Mouse (Mus musculus) intestine, postnatal 0 days (tissue): ENCODE results near the gene Sacs. TPM values are rescaled to one million over a fixed set of nuclear protein-coding genes. Genes with fewer than 3 reads are reported as not detected.
A peak's percentile ranks its signal among the peaks of the same experiment; 100 is the strongest.

Source experiments
- ATAC-seq: fragments of 200-750 bp; cut with Nextera tagmentation; 2 replicates; pipeline ENCODE4 v1.8.0; 2017; ENCODE audit warnings: mild to moderate bottlenecking, moderate TSS enrichment, moderate library complexity
- H3K27ac ChIP-seq: fragments of 300-500 bp; sonication (generic); 2 replicates; pipeline ENCODE4 v1.5.1; 2014; ENCODE audit warnings: mild to moderate bottlenecking, low read depth, low read length, moderate library complexity
- H3K27me3 ChIP-seq: fragments of 300-500 bp; sonication (generic); replicated peaks from 2 replicates; pipeline ENCODE4 v1.6.1; 2014; ENCODE audit warnings: low read length, mixed read lengths; ENCODE audit not compliant: control insufficient read depth, insufficient read depth
- H3K36me3 ChIP-seq: fragments of 300-500 bp; sonication (generic); 2 replicates; pipeline ENCODE4 v1.6.1; 2014; ENCODE audit warnings: mild to moderate bottlenecking, moderate library complexity; ENCODE audit not compliant: control insufficient read depth, insufficient read depth
- H3K4me1 ChIP-seq: fragments of 300-500 bp; sonication (generic); replicated peaks from 2 replicates; pipeline ENCODE4 v1.6.1; 2014; ENCODE audit warnings: antibody characterized with exemption, low read length, mixed read lengths; ENCODE audit not compliant: control insufficient read depth, insufficient read depth
- H3K4me2 ChIP-seq: fragments of 300-500 bp; sonication (generic); replicated peaks from 2 replicates; pipeline ENCODE4 v1.6.1; 2014; ENCODE audit warnings: low read depth, mild to moderate bottlenecking, moderate library complexity
- H3K4me3 ChIP-seq: fragments of 300-500 bp; sonication (generic); 2 replicates; pipeline ENCODE4 v1.5.1; 2014; ENCODE audit warnings: low read depth, low read length
- H3K9ac ChIP-seq: fragments of 300-500 bp; sonication (generic); 2 replicates; pipeline ENCODE4 v1.6.1; 2014; ENCODE audit warnings: mild to moderate bottlenecking, low read depth, low read length
- H3K9me3 ChIP-seq: fragments of 300-500 bp; sonication (generic); 2 replicates; pipeline ENCODE4 v1.6.1; 2016; ENCODE audit warnings: mixed run types; ENCODE audit not compliant: control insufficient read depth
- CTCF ChIP-seq: sonication (generic); IDR thresholded peaks from 2 replicates; pipeline ENCODE4 v1.5.1; 2016; ENCODE audit warnings: low read depth, mild to moderate bottlenecking, control low read depth, antibody characterized with exemption, moderate library complexity
- WGBS: fragments of 180-500 bp; shearing (Covaris S2); extraction: QIAGEN DNeasy Blood & Tissue Kit; methylation state at CpG from one replicate; pipeline ENCODE4 v1.1.7; 2014; 5-methylcytosine and 5-hydroxymethylcytosine counted together
- polyA plus RNA-seq: library from polyadenylated mRNA; unstranded; fragments of >200 nt; fragmentation: Nextera tagmentation; extraction: Ambion mirVana; gene quantifications from 2 replicates; pipeline ENCODE4 v1.2.1, GENCODE M21; 2015

Gene Sacs
- polyA plus RNA-seq, 1 experiment from 2014 or later, result 1.0 TPM

GRCm38 (mm10) chr14:61259084-61259483, 120.8 kb downstream of the Sacs start:
- H3K36me3 ChIP-seq, result no peaks in the 10 kb centered on the region
- 21% methylated on average over 3 of the region's 3 CpGs for WGBS
- no peak for TF ChIP-seq CTCF
- H3K9me3 ChIP-seq, result no peaks in the 10 kb centered on the region
- no peaks in the 10 kb centered on the region for H3K4me1 ChIP-seq
- H3K27me3 ChIP-seq, result no peaks in the 10 kb centered on the region
- no peak for ATAC-seq
- no peak overlapping the region for H3K27ac ChIP-seq
- no peak overlapping the region for H3K4me3 ChIP-seq
- no peak overlapping the region for H3K9ac ChIP-seq
- H3K4me2 ChIP-seq, result no peak overlapping the region

- H3K27me3 ChIP-seq, result no peaks in the 10 kb centered on the region
- H3K27ac ChIP-seq, result no peak overlapping the region
- no peak overlapping the region for H3K4me2 ChIP-seq
- TF ChIP-seq CTCF, result no peak
- no peaks in the 10 kb centered on the region for H3K36me3 ChIP-seq
- 62% methylated on average over 5 of the region's 5 CpGs for WGBS
- ATAC-seq, result no peak
- H3K4me1 ChIP-seq, result no peaks in the 10 kb centered on the region
- no peak overlapping the region for H3K9ac ChIP-seq
- H3K9me3 ChIP-seq, result no peaks in the 10 kb centered on the region
- no peak overlapping the region for H3K4me3 ChIP-seq
Observed at GRCm38 (mm10) chr14:61267908-61268475, 129.7 kb downstream of the Sacs start.

- H3K36me3 ChIP-seq, result no peaks in the 10 kb centered on the region
- no peak for TF ChIP-seq CTCF
- H3K27ac ChIP-seq, result no peak overlapping the region
- peak overlapping the region; percentile 19 for H3K4me3 ChIP-seq
- 8% methylated on average over 38 of the region's 38 CpGs for WGBS
- peak overlapping the region; percentile 57 for H3K4me2 ChIP-seq
- H3K4me1 ChIP-seq, result no peaks in the 10 kb centered on the region
- no peaks in the 10 kb centered on the region for H3K9me3 ChIP-seq
- peaks cover 21% of the 10 kb centered on the region for H3K27me3 ChIP-seq
- no peak for ATAC-seq
- H3K9ac ChIP-seq, result no peak overlapping the region
Observed at GRCm38 (mm10) chr14:61274414-61275198, 136.3 kb downstream of the Sacs start.

- Histone ChIP-seq H3K4me2 (no peak overlapping the region), H3K4me1 (no peaks in the 10 kb centered on the region), H3K27me3 (peaks cover 21% of the 10 kb centered on the region), H3K36me3 (no peaks in the 10 kb centered on the region), H3K27ac (no peak overlapping the region), H3K4me3 (no peak overlapping the region), H3K9me3 (no peaks in the 10 kb centered on the region), H3K9ac (no peak overlapping the region)
- TF ChIP-seq CTCF, result peak; percentile 83
- WGBS, result 23% methylated on average over 1 of the region's 1 CpGs
- ATAC-seq, result no peak
Observed at GRCm38 (mm10) chr14:61277285-61277684, 139.0 kb downstream of the Sacs start.

GRCm38 (mm10) chr14:61278676-61279300, 140.5 kb downstream of the Sacs start:
- no peak overlapping the region for H3K27ac ChIP-seq
- TF ChIP-seq CTCF, result no peak
- H3K4me3 ChIP-seq, result no peak overlapping the region
- peaks cover 21% of the 10 kb centered on the region for H3K27me3 ChIP-seq
- no peak overlapping the region for H3K9ac ChIP-seq
- no peak for ATAC-seq
- H3K4me1 ChIP-seq, result no peaks in the 10 kb centered on the region
- H3K4me2 ChIP-seq, result no peak overlapping the region
- no peaks in the 10 kb centered on the region for H3K9me3 ChIP-seq
- no peaks in the 10 kb centered on the region for H3K36me3 ChIP-seq
- WGBS, result 74% methylated on average over 7 of the region's 7 CpGs

GRCm38 (mm10) chr14:61288606-61289286, 150.5 kb downstream of the Sacs start:
- H3K9me3 ChIP-seq, result no peaks in the 10 kb centered on the region
- H3K4me2 ChIP-seq, result peak overlapping the region; percentile 21; the same call in 1 of the 2 replicates
- WGBS, result 68% methylated on average over 19 of the region's 19 CpGs

More at GRCm38 (mm10) chr14:61288606-61289286, 150.5 kb downstream of the Sacs start:
- H3K27me3 ChIP-seq, result no peaks in the 10 kb centered on the region
- no peak overlapping the region for H3K27ac ChIP-seq
- no peaks in the 10 kb centered on the region for H3K4me1 ChIP-seq
- no peak overlapping the region for H3K9ac ChIP-seq
- no peak overlapping the region for H3K4me3 ChIP-seq
- no peak for ATAC-seq
- H3K36me3 ChIP-seq, result no peaks in the 10 kb centered on the region
- no peak for TF ChIP-seq CTCF

Other genes starting within 250 kb of the Sacs start
- 4.7 and 6.1 TPM in 2 replicates for gene Tnfrsf19, start 92.0 kb upstream of the Sacs start, polyA plus RNA-seq
- 2.8 TPM in 2 replicates for gene Sgcg, start 120.0 kb downstream of the Sacs start, polyA plus RNA-seq
- gene Arl11, start 171.3 kb downstream of the Sacs start, polyA plus RNA-seq, result 1.4 and 1.5 TPM in 2 replicates
- 11.1 and 12.1 TPM in 2 replicates for gene Ebpl, start 222.0 kb downstream of the Sacs start, polyA plus RNA-seq